Mouse (Mus musculus) stomach, postnatal 0 days (tissue): ENCODE measurements around the gene Ces1a. TPM values are rescaled to one million over a fixed set of nuclear protein-coding genes. Genes with fewer than 3 reads are reported as not detected.
A peak's percentile ranks its signal among the peaks of the same experiment; 100 is the strongest.

Experiments
- ATAC-seq: fragments of 200-750 bp; cut with Nextera tagmentation; 2 replicates; pipeline ENCODE4 v1.8.0; 2017; ENCODE audit not compliant: low FRiP score, low TSS enrichment
- DNase-seq: peaks from one replicate; pipeline ENCODE4 v3.0.0-alpha.2; 2016; ENCODE audit warnings: low spot score
- H3K27ac ChIP-seq: fragments of 300-500 bp; sonication (generic); replicated peaks from 2 replicates; pipeline ENCODE4 v1.5.1; 2014; ENCODE audit warnings: mild to moderate bottlenecking, control low read depth
- H3K27me3 ChIP-seq: fragments of 300-500 bp; sonication (generic); 2 replicates; pipeline ENCODE4 v1.6.1; 2014; ENCODE audit warnings: low read length; ENCODE audit not compliant: control insufficient read depth, insufficient read depth
- H3K36me3 ChIP-seq: fragments of 300-500 bp; sonication (generic); 2 replicates; pipeline ENCODE4 v1.6.1; 2014; ENCODE audit warnings: low read length, mixed read lengths; ENCODE audit not compliant: control insufficient read depth, insufficient read depth
- H3K4me1 ChIP-seq: fragments of 300-500 bp; sonication (generic); replicated peaks from 2 replicates; pipeline ENCODE4 v1.6.1; 2014; ENCODE audit warnings: antibody characterized with exemption; ENCODE audit not compliant: control insufficient read depth, insufficient read depth
- H3K4me2 ChIP-seq: fragments of 300-500 bp; sonication (generic); replicated peaks from 2 replicates; pipeline ENCODE4 v1.6.1; 2014; ENCODE audit warnings: low read depth, mild to moderate bottlenecking, control low read depth, moderate library complexity
- H3K4me3 ChIP-seq: fragments of 300-500 bp; sonication (generic); 2 replicates; pipeline ENCODE4 v1.5.1; 2014; ENCODE audit warnings: low read depth, low read length, control low read depth
- H3K9ac ChIP-seq: fragments of 300-500 bp; sonication (generic); 2 replicates; pipeline ENCODE4 v1.6.1; 2014; ENCODE audit warnings: mild to moderate bottlenecking, low read length, control low read depth, mixed read lengths
- H3K9me3 ChIP-seq: fragments of 300-500 bp; sonication (generic); 2 replicates; pipeline ENCODE4 v1.6.1; 2016; ENCODE audit warnings: low read length; ENCODE audit not compliant: control insufficient read depth
- CTCF ChIP-seq: IDR thresholded peaks from 2 replicates; pipeline ENCODE4 v1.5.1; 2016; ENCODE audit warnings: antibody characterized with exemption, low read depth, mild to moderate bottlenecking, moderate library complexity
- EP300 ChIP-seq: optimal IDR thresholded peaks from 2 replicates; pipeline ENCODE3; 2016; ENCODE audit warnings: antibody characterized with exemption
- WGBS: fragments of 180-500 bp; shearing (Covaris S2); extraction: QIAGEN DNeasy Blood & Tissue Kit; methylation state at CpG from one replicate; pipeline ENCODE4 v1.1.7; 2014; 5-methylcytosine and 5-hydroxymethylcytosine counted together
- polyA plus RNA-seq: library from polyadenylated mRNA; unstranded; fragments of >200 nt; fragmentation: Nextera tagmentation; extraction: Ambion mirVana; gene quantifications from 2 replicates; pipeline ENCODE4 v1.2.1, GENCODE M21; 2015

Gene Ces1a
- polyA plus RNA-seq, 1 experiment from 2014 or later: not detected

- Histone ChIP-seq H3K9me3 (no peaks in the 10 kb centered on the region), H3K36me3 (no peaks in the 10 kb centered on the region), H3K4me2 (no peak overlapping the region), H3K9ac (no peak overlapping the region), H3K27ac (no peak overlapping the region), H3K27me3 (no peaks in the 10 kb centered on the region), H3K4me3 (no peak overlapping the region), H3K4me1 (no peaks in the 10 kb centered on the region)
- DNase-seq: no peak
- ATAC-seq: no peak
- TF ChIP-seq CTCF: no peak
- no peak for TF ChIP-seq EP300
- 78% methylated on average over 3 of the region's 3 CpGs for WGBS
Measured at GRCm38 (mm10) chr8:92982491-92982890, 65.5 kb downstream of the Ces1a start.

- no peak overlapping the region for H3K27ac ChIP-seq
- DNase-seq (no peak), ATAC-seq (no peak)
- 70% methylated on average over 5 of the region's 5 CpGs for WGBS
- H3K4me1 ChIP-seq: no peaks in the 10 kb centered on the region
- no peaks in the 10 kb centered on the region for H3K36me3 ChIP-seq
- no peaks in the 10 kb centered on the region for H3K9me3 ChIP-seq
- H3K4me3 ChIP-seq: no peak overlapping the region
- H3K27me3 ChIP-seq: no peaks in the 10 kb centered on the region
- TF ChIP-seq EP300 (no peak), CTCF (no peak)
- no peak overlapping the region for H3K9ac ChIP-seq
- H3K4me2 ChIP-seq: no peak overlapping the region
Measured at GRCm38 (mm10) chr8:92976656-92977055, 71.3 kb downstream of the Ces1a start.

GRCm38 (mm10) chr8:92972949-92973348 is 75.0 kb downstream of the Ces1a start:
- no peak overlapping the region for H3K27ac ChIP-seq
- ATAC-seq: peak; percentile 47; the same call in 1 of the 2 replicates
- H3K4me2 ChIP-seq: no peak overlapping the region

More at GRCm38 (mm10) chr8:92972949-92973348, 75.0 kb downstream of the Ces1a start:
- no peak overlapping the region for H3K9ac ChIP-seq
- TF ChIP-seq EP300: no peak
- peak; percentile 40 for TF ChIP-seq CTCF
- H3K9me3 ChIP-seq: no peaks in the 10 kb centered on the region
- H3K27me3 ChIP-seq: no peaks in the 10 kb centered on the region
- WGBS: 39% methylated on average over 5 of the region's 5 CpGs
- DNase-seq: no peak
- H3K4me3 ChIP-seq: no peak overlapping the region
- H3K36me3 ChIP-seq: no peaks in the 10 kb centered on the region
- H3K4me1 ChIP-seq: no peaks in the 10 kb centered on the region

Other genes with a start within 250 kb of the Ces1a start
- gene Mmp2, start 220.9 kb downstream of the Ces1a start, polyA plus RNA-seq: 80.4 and 98.8 TPM in 2 replicates
- gene Lpcat2, start 192.9 kb downstream of the Ces1a start, polyA plus RNA-seq: 13.6 and 15.4 TPM in 2 replicates
- gene Capns2, start 146.8 kb downstream of the Ces1a start, polyA plus RNA-seq: 48.8 and 52.8 TPM in 2 replicates
- 0.07 and 0.13 TPM in 2 replicates for gene Slc6a2, start 88.1 kb downstream of the Ces1a start, polyA plus RNA-seq
- gene Ces1b, start 31.8 kb upstream of the Ces1a start, polyA plus RNA-seq: 0.13 TPM in 2 replicates
- gene Ces1c, start 83.1 kb upstream of the Ces1a start, polyA plus RNA-seq: 0.24 and 0.25 TPM in 2 replicates
- 0.68 and 1.1 TPM in 2 replicates for gene Ces1d, start 149.6 kb upstream of the Ces1a start, polyA plus RNA-seq
- 1.1 and 1.5 TPM in 2 replicates for gene Ces1e, start 181.4 kb upstream of the Ces1a start, polyA plus RNA-seq
- 0.16 and 0.29 TPM in 2 replicates for gene Ces1f, start 231.6 kb upstream of the Ces1a start, polyA plus RNA-seq